Mouse (Mus musculus): ENCODE measurements around the gene Ncs1.

GRCm38 (mm10) chr2:31296395-31296794 is 50.8 kb downstream of the Ncs1 start:
- no peak for TF ChIP-seq CTCF (IDR thresholded peaks at IDR 0.05; ENCODE audit: low read depth)
- no peak for TF ChIP-seq EP300 (optimal IDR thresholded peaks at IDR 0.05)
